Mouse (Mus musculus) kidney, embryonic 14.5 days (tissue): Measurements from ENCODE around the gene Cst13. TPM values are rescaled to one million over a fixed set of nuclear protein-coding genes. Genes with fewer than 3 reads are reported as not detected.

Source experiments
- ATAC-seq: fragments of 200-750 bp; cut with Nextera tagmentation; 2 replicates; pipeline ENCODE4 v1.8.0; 2017; ENCODE audit warnings: moderate number of reproducible peaks, mild to moderate bottlenecking, moderate TSS enrichment, moderate library complexity; ENCODE audit not compliant: low FRiP score, low TSS enrichment
- H3K27ac ChIP-seq: fragments of 300-500 bp; sonication (generic); 2 replicates; pipeline ENCODE4 v1.5.1; 2014; ENCODE audit warnings: low read depth, mild to moderate bottlenecking, low read length, moderate library complexity, mixed read lengths
- H3K27me3 ChIP-seq: fragments of 300-500 bp; sonication (generic); 2 replicates; pipeline ENCODE4 v1.6.1; 2014; ENCODE audit warnings: mild to moderate bottlenecking, low read length; ENCODE audit not compliant: control insufficient read depth, insufficient read depth
- H3K36me3 ChIP-seq: fragments of 300-500 bp; sonication (generic); 2 replicates; pipeline ENCODE4 v1.6.1; 2014; ENCODE audit warnings: low read length, mixed read lengths; ENCODE audit not compliant: control insufficient read depth, insufficient read depth
- H3K4me1 ChIP-seq: fragments of 300-500 bp; sonication (generic); 2 replicates; pipeline ENCODE4 v1.6.1; 2014; ENCODE audit warnings: low read length, mixed read lengths; ENCODE audit not compliant: control insufficient read depth, insufficient read depth
- H3K4me2 ChIP-seq: fragments of 300-500 bp; sonication (generic); replicated peaks from 2 replicates; pipeline ENCODE4 v1.6.1; 2014; ENCODE audit warnings: low read depth, mild to moderate bottlenecking, low read length
- H3K4me3 ChIP-seq: fragments of 300-500 bp; sonication (generic); 2 replicates; pipeline ENCODE4 v1.5.1; 2014; ENCODE audit warnings: mild to moderate bottlenecking, low read length
- H3K9ac ChIP-seq: fragments of 300-500 bp; sonication (generic); 2 replicates; pipeline ENCODE4 v1.6.1; 2014; ENCODE audit warnings: low read depth, mild to moderate bottlenecking, low read length, moderate library complexity
- H3K9me3 ChIP-seq: fragments of 300-500 bp; sonication (generic); 2 replicates; pipeline ENCODE4 v1.6.1; 2016; ENCODE audit warnings: low read length; ENCODE audit not compliant: control insufficient read depth
- WGBS: fragments of 180-500 bp; shearing (Covaris S2); extraction: QIAGEN DNeasy Blood & Tissue Kit; methylation state at CpG from one replicate; pipeline ENCODE4 v1.1.7; 2014; 5-methylcytosine and 5-hydroxymethylcytosine counted together
- polyA plus RNA-seq: library from polyadenylated mRNA; unstranded; fragments of >200 nt; fragmentation: Nextera tagmentation; extraction: Ambion mirVana; gene quantifications from 2 replicates; pipeline ENCODE4 v1.2.1, GENCODE M21; 2014

Gene Cst13
- polyA plus RNA-seq, 1 experiment from 2014 or later = not detected

- no peak for ATAC-seq
- no peak overlapping the region for H3K4me3 ChIP-seq
- H3K27ac ChIP-seq = no peak overlapping the region
- 84% methylated on average over 3 of the region's 3 CpGs for WGBS
- peaks cover 16% of the 10 kb centered on the region; the same call in 1 of the 2 replicates for H3K36me3 ChIP-seq
- no peak overlapping the region for H3K4me2 ChIP-seq
- H3K27me3 ChIP-seq = no peaks in the 10 kb centered on the region
- no peaks in the 10 kb centered on the region for H3K9me3 ChIP-seq
- H3K4me1 ChIP-seq = peaks cover 15% of the 10 kb centered on the region
- no peak overlapping the region for H3K9ac ChIP-seq
These were observed 50.6 kb downstream of the Cst13 start for GRCm38 (mm10) chr2:148870526-148870925.

DNA sequence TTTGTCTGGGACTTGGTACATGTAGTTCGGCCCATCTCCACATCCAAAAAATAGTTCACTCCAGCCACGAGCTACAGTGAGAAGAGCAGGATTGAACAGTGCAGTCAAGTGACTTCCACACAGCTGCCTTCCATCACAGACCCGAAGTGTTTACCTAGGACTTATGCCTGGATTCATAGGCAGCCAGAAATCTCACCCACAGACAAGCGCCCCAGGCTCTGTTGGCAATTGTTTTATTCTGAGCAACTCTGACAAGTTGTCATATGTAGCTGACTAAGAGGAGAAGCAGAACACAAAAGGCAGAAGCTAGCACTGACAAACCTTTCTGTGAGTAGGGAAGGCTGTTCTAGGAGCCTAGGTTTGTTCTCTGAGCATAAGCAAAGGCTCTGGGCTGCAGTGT is 53.0 kb downstream of the Cst13 start:
- H3K9ac ChIP-seq = no peak overlapping the region
- no peak for ATAC-seq

GRCm38 (mm10) chr2:148874224-148874616 is 54.3 kb downstream of the Cst13 start:
- Histone ChIP-seq H3K9ac (peak overlapping the region; percentile 84; the same call in 1 of the 2 replicates), H3K4me1 (peaks cover 15% of the 10 kb centered on the region), H3K27me3 (no peaks in the 10 kb centered on the region), H3K27ac (no peak overlapping the region), H3K36me3 (peaks cover 16% of the 10 kb centered on the region; the same call in 1 of the 2 replicates), H3K4me3 (peak overlapping the region; percentile 92), H3K9me3 (no peaks in the 10 kb centered on the region), H3K4me2 (peak overlapping the region; percentile 80)
- 39% methylated on average over 3 of the region's 3 CpGs for WGBS
- no peak for ATAC-seq

More for the DNA sequence above, 53.0 kb downstream of the Cst13 start:
- Histone ChIP-seq H3K4me1 (peaks cover 15% of the 10 kb centered on the region), H3K27ac (no peak overlapping the region), H3K9me3 (no peaks in the 10 kb centered on the region), H3K4me3 (peak overlapping the region; percentile 12; the same call in 1 of the 2 replicates), H3K36me3 (peaks cover 16% of the 10 kb centered on the region; the same call in 1 of the 2 replicates), H3K27me3 (no peaks in the 10 kb centered on the region), H3K4me2 (peak overlapping the region; percentile 80; the same call in 1 of the 2 replicates)
- 62% methylated on average over 4 of the region's 4 CpGs for WGBS

- peak overlapping the region; percentile 84 for H3K9ac ChIP-seq
- peak; percentile 67 for ATAC-seq
- no peaks in the 10 kb centered on the region for H3K27me3 ChIP-seq
- H3K9me3 ChIP-seq = no peaks in the 10 kb centered on the region
- H3K4me1 ChIP-seq = peaks cover 15% of the 10 kb centered on the region
- H3K4me2 ChIP-seq = peak overlapping the region; percentile 80
- WGBS = 1% methylated on average over 34 of the region's 34 CpGs
- peaks cover 16% of the 10 kb centered on the region; the same call in 1 of the 2 replicates for H3K36me3 ChIP-seq
- peak overlapping the region; percentile 91 for H3K27ac ChIP-seq
- peak overlapping the region; percentile 92 for H3K4me3 ChIP-seq
These were observed 54.9 kb downstream of the Cst13 start for GRCm38 (mm10) chr2:148874617-148875334.

GRCm38 (mm10) chr2:148875335-148875811 is 55.5 kb downstream of the Cst13 start, which contains the start of gene Cst3:
TSS of gene Cst3 (minus strand) at chr2:148875692.
- H3K27me3 ChIP-seq = no peaks in the 10 kb centered on the region
- H3K36me3 ChIP-seq = peaks cover 15% of the 10 kb centered on the region; the same call in 1 of the 2 replicates
- ATAC-seq = peak; percentile 97
- no peaks in the 10 kb centered on the region for H3K9me3 ChIP-seq
- WGBS = 0% methylated on average over 15 of the region's 19 CpGs
- H3K9ac ChIP-seq = peak within 1 kb of the TSS; percentile 84
- H3K4me3 ChIP-seq = peak within 1 kb of the TSS; percentile 92
- peak within 1 kb of the TSS; percentile 91 for H3K27ac ChIP-seq
- peak within 1 kb of the TSS; percentile 80 for H3K4me2 ChIP-seq
- H3K4me1 ChIP-seq = peaks cover 15% of the 10 kb centered on the region

DNA sequence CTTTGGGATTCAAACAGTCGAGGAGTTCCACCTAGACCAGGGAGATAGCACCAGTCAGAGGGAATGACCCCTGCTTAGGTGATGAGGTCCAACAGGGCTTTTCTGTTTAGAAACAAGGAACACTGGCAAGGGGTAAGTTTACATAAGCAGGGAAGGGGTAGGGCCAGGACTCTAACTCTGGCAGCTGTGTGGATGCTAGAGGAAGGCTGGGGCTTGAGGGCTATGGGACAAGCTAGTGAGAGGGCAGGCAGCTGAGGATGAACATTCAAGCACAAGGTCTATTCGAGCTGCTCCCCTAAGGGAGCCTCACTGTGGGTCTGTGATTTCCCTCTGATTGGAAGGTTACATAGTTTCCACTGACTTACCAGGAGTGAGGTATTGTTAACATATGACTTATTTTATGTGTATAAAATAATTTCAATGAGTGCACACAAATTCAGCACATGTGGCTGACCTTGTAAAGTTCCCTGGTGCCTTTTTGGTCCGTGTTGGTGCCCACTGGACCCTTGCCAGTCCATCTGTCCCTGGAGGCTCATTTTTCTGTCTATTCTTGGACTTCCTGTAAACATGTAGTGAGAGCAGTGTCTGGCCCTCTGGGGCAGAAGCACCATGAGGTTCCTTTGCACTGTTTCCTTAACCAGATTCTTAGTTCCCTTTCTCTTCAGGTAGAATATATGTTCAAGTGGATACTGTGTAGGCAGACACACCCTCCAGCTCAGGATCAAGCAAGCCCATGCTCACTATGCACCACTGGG is 57.3 kb downstream of the Cst13 start:
- Histone ChIP-seq H3K4me3 (no peak overlapping the region), H3K9ac (no peak overlapping the region), H3K27ac (no peak overlapping the region), H3K36me3 (peaks cover 4% of the 10 kb centered on the region; the same call in 1 of the 2 replicates), H3K4me1 (peaks cover 15% of the 10 kb centered on the region), H3K4me2 (no peak overlapping the region), H3K27me3 (no peaks in the 10 kb centered on the region), H3K9me3 (no peaks in the 10 kb centered on the region)
- ATAC-seq = no peak
- 50% methylated on average over 3 of the region's 3 CpGs for WGBS

GRCm38 (mm10) chr2:148878641-148879130 is 58.8 kb downstream of the Cst13 start:
- H3K27me3 ChIP-seq = no peaks in the 10 kb centered on the region
- no peak overlapping the region for H3K9ac ChIP-seq
- WGBS = 17% methylated on average over 2 of the region's 2 CpGs
- no peak overlapping the region for H3K4me3 ChIP-seq
- ATAC-seq = no peak
- no peak overlapping the region for H3K4me2 ChIP-seq
- H3K9me3 ChIP-seq = no peaks in the 10 kb centered on the region
- no peaks in the 10 kb centered on the region for H3K36me3 ChIP-seq
- peaks cover 7% of the 10 kb centered on the region for H3K4me1 ChIP-seq
- H3K27ac ChIP-seq = no peak overlapping the region

DNA sequence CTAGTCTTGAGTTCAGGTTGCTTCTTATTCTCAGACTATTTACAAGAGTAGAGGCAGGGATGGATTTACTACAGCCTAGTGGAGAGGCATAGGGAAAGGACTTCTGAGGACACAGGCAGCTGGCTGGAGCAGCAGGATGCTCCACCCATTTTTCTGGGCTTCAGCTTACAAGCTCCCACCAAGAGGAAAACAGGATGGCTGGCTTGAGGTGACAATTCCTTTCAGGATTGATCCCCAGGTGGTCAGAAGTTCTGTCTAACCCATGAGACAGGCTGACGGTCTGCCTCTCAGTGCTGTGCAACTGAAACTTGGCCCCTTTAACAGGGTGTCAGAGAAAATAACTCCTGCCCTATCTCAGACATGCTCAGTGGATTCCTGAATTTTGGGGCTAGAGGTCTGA is 59.3 kb downstream of the Cst13 start:
- peaks cover 2% of the 10 kb centered on the region; the same call in 1 of the 2 replicates for H3K4me1 ChIP-seq
- H3K9me3 ChIP-seq = no peaks in the 10 kb centered on the region
- H3K36me3 ChIP-seq = no peaks in the 10 kb centered on the region
- H3K4me2 ChIP-seq = no peak overlapping the region
- 24% methylated on average over 1 of the region's 1 CpGs for WGBS
- no peak for ATAC-seq
- no peak overlapping the region for H3K9ac ChIP-seq
- no peaks in the 10 kb centered on the region for H3K27me3 ChIP-seq
- no peak overlapping the region for H3K27ac ChIP-seq
- H3K4me3 ChIP-seq = no peak overlapping the region
